Mouse (Mus musculus) cortical plate, adult 2 months (tissue): Measurements from ENCODE around the gene Rec114. TPM values are rescaled to one million over a fixed set of nuclear protein-coding genes. Genes with fewer than 3 reads are reported as not detected.

Source experiments
- H3K27ac ChIP-seq: fragments of 200-500 bp; 2 replicates; pipeline ENCODE4 v1.5.1; 2012; ENCODE audit warnings: low read length, control low read depth, inconsistent platforms; ENCODE audit not compliant: insufficient read depth
- H3K4me1 ChIP-seq: fragments of 200-500 bp; 2 replicates; pipeline ENCODE4 v1.6.1; 2011; ENCODE audit warnings: low read length; ENCODE audit not compliant: control insufficient read depth, insufficient read depth
- H3K4me3 ChIP-seq: fragments of 200-500 bp; 2 replicates; pipeline ENCODE4 v1.5.1; 2011; ENCODE audit warnings: mild to moderate bottlenecking, low read length, control low read depth; ENCODE audit not compliant: insufficient read depth
- CTCF ChIP-seq: fragments of 200-500 bp; IDR thresholded peaks from 2 replicates; pipeline ENCODE4 v1.5.1; 2011; ENCODE audit warnings: mild to moderate bottlenecking, control low read depth, low read length; ENCODE audit not compliant: insufficient read depth; ENCODE audit errors: extremely low read depth
- POLR2A ChIP-seq: fragments of 200-500 bp; IDR thresholded peaks from 2 replicates; pipeline ENCODE4 v1.6.1; 2011; ENCODE audit warnings: mild to moderate bottlenecking, low read length, control low read depth; ENCODE audit not compliant: insufficient read depth; ENCODE audit errors: extremely low read depth
- polyA plus RNA-seq: library from polyadenylated mRNA; depleted of rRNA; stranded (reverse); fragments of >200 nt; gene quantifications from 2 replicates; pipeline ENCODE4 v1.2.3, GENCODE M21; 2012

The Rec114 gene
- polyA plus RNA-seq, 1 experiment: 0.29 TPM

DNA sequence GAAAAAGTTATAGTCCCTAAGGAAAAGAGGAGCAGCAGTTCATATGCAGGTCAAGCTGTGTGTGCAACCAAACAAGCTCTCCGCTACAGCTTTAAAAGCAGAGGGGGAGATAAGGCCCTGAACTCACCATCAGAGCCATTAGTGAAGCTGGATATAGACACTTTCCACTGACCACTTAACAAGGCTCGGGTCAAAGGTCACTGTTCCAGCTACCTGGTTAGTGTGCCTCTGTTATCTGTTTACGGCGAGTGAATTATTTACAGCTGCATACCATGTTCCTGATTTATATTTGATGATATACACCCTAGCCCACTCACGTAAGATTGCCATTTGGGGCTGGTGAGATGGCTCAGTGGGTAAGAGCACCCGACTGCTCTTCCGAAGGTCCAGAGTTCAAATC is 52.3 kb downstream of the Rec114 start:
- TF ChIP-seq CTCF: no peak
- no peak for TF ChIP-seq POLR2A

DNA sequence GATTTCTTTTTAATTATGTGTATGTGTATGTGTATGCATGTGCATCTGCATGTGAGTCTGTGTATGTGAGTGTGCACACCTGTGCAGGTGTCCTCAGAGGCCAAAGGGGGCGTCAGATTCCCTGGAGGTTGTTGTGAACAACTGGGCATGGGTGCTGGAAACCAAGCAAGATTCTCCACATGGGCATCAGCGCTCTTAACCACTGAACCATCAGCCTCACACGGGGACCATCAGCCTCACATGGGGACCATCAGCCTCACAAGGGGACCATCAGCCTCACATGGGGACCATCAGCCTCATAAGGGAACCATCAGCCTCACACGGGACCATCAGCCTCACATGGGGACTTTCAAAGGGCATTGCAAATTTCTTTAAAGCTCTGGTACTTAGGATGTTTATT is 53.1 kb downstream of the Rec114 start:
- no peak overlapping the region for H3K4me3 ChIP-seq
- H3K4me1 ChIP-seq: no peaks in the 10 kb centered on the region
- H3K27ac ChIP-seq: no peak overlapping the region
- TF ChIP-seq CTCF (no peak), POLR2A (no peak)

More for the DNA sequence above, 52.3 kb downstream of the Rec114 start:
- no peak overlapping the region for H3K4me3 ChIP-seq
- H3K4me1 ChIP-seq: no peaks in the 10 kb centered on the region
- H3K27ac ChIP-seq: no peak overlapping the region

DNA sequence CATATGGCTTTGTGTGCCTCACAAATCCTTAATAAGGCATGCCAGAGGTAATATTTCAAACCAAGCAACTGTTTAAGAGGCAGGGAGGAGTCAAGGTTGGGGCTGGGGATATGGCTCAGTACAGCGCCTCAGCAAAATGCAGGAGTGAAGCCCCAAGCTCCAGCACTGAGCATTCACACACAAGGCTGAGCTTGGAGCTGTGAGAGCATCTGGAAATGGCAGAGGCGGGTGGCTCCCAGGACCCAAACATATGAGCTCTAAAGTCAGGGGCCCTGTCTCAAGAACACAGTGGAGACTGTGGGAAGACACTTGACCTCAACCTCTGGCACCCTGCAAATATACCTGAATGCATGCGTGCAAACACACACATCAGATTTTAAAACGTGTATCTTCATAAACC is 55.7 kb downstream of the Rec114 start:
- Histone ChIP-seq H3K27ac (no peak overlapping the region), H3K4me3 (no peak overlapping the region), H3K4me1 (no peaks in the 10 kb centered on the region)
- TF ChIP-seq CTCF (no peak), POLR2A (no peak)

DNA sequence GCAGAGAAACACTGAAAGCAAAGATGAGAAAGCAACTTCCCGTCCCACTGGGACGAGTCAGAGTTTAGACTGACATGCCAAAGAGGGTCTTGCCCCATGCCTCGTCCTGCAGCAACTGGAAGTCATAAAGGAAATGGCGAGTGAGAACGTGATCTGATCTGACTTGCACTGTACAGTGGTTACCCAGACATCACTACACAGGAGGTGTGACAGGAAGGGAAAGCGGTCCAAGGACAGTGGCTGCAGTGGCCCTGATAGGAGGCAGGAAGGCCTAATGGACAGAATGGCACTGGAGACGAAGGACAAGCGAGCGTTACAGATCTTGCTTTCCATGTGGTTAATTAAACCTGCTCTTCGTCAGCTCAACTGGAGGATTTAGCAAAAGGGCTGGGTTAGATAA is 58.5 kb downstream of the Rec114 start:
- no peak overlapping the region for H3K27ac ChIP-seq
- no peak overlapping the region for H3K4me3 ChIP-seq
- no peaks in the 10 kb centered on the region for H3K4me1 ChIP-seq
- TF ChIP-seq POLR2A (no peak), CTCF (no peak)

DNA sequence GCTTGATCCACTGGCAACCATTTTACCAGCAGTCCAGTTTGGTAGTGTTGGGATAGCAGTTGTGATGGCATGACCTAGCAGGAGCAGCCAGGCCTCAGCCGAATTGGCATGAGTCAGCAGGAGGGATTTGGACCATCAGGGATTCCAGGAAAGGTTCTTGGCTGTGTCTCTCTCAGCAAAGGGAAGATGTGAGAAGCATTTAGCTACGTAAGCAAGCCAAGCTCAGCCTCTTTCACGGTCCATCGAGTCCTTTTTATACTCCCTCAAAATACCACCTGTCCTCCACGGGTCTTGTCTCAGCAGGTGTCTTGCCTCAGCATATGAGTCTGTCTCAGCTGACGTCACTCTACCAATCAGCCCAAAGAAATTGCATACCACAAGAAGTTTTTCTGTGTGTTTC is 60.4 kb downstream of the Rec114 start:
- Histone ChIP-seq H3K27ac (no peak overlapping the region), H3K4me1 (no peaks in the 10 kb centered on the region), H3K4me3 (no peak overlapping the region)
- TF ChIP-seq POLR2A (no peak), CTCF (no peak)

DNA sequence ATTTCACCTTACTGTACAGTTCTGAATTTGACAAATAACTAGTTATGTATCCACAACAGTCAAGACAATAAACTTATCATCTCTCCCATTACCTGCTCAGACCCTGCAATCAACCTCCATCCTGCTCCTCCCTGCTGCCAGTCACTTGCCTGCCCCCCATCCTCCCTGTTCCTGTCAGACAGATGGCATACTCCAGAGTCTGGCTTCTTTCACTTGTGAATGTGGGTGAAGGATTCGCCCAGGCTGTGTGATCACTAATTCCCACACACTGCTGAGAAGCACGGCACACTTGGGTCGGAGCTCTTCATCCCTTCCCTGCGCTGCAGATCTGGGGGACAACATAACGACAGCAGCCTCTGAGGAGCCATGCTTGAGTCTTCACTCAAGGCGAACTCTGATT is 61.7 kb downstream of the Rec114 start:
- H3K4me3 ChIP-seq: no peak overlapping the region
- no peak overlapping the region for H3K27ac ChIP-seq
- TF ChIP-seq CTCF (no peak), POLR2A (no peak)
- no peaks in the 10 kb centered on the region for H3K4me1 ChIP-seq

DNA sequence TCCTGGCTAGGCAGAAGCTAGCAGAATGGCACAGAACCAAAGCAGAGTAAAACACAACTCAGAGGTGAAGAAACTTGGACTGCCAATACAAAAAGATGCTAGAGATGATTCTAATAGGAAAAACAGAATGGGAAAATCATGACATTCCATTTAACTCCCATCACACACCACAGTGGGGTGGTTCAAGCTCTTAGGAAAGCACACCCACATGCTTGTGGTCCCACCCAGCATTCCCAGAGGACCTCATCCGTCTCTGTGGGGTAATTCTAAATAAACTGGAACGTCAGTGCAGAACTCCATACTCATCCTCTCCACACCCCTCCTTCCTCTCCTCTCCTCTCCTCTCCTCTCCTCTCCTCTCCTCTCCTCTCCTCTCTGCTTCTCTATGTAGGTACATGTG is 62.4 kb downstream of the Rec114 start:
- Histone ChIP-seq H3K4me1 (no peaks in the 10 kb centered on the region), H3K27ac (no peak overlapping the region), H3K4me3 (no peak overlapping the region)
- no peak for TF ChIP-seq CTCF
- no peak for TF ChIP-seq POLR2A

DNA sequence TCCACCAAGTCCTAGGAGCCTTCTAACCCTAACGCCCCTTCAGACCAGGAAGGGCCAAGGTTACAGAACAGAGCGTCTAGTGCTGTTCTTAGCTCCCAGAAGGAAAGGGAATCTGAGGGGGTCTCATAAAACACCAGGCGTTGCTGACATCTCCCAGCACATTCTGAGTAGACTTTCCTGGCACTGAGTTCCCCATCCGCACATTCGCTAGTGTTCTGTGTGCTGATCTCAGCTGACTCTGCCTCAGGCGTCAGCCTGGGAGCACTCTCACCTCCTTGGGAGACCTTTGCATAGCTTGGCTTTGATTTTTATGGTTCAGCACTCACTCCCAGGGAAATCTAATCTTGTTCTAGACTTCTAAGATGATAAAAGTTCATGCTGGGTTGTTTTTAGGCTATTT is 68.4 kb downstream of the Rec114 start:
- Histone ChIP-seq H3K27ac (no peak overlapping the region), H3K4me3 (no peak overlapping the region), H3K4me1 (no peaks in the 10 kb centered on the region)
- TF ChIP-seq CTCF: no peak
- no peak for TF ChIP-seq POLR2A

DNA sequence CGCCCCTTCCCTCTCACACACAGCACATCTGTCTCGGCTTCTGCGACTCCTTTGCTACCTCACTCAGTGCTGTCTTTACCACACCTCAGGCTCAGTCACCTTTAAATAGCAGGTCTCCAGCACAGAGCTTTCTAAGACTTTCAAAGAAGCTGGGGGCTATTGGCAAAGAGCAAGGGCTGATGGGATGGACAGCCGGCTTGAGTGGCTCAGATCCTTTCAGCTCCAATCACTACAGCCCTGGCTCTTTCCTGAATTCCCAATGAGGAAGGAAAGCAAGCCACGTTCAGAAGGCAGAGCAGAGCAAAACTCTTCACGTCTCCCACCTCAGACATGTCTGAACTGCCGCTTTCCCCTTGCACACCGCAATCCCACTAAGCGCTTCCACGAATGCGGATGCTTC is 69.0 kb downstream of the Rec114 start:
- no peak overlapping the region for H3K4me3 ChIP-seq
- no peak for TF ChIP-seq CTCF
- no peak for TF ChIP-seq POLR2A
- H3K27ac ChIP-seq: no peak overlapping the region
- H3K4me1 ChIP-seq: no peaks in the 10 kb centered on the region

DNA sequence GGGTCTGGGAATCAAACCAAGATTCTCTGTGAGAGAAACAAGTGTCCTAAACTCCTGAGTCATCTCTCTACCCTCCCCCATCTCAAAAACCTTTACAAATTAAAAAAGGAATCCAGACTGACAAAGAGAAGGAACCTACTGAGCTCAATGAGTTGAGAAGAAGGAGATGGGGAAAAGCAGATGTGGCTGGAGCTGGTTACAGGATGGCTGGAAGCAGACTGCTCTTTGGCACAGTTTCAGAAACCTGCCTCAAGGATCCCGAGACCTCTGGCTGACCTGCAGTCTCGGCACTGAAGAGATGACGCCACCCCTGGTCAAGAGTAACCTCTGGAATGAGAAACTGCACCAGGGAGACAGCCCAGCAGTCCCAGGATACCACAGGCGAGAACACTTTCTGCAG is 71.3 kb downstream of the Rec114 start:
- no peaks in the 10 kb centered on the region for H3K4me1 ChIP-seq
- no peak for TF ChIP-seq POLR2A
- no peak for TF ChIP-seq CTCF
- H3K4me3 ChIP-seq: no peak overlapping the region
- no peak overlapping the region for H3K27ac ChIP-seq

DNA sequence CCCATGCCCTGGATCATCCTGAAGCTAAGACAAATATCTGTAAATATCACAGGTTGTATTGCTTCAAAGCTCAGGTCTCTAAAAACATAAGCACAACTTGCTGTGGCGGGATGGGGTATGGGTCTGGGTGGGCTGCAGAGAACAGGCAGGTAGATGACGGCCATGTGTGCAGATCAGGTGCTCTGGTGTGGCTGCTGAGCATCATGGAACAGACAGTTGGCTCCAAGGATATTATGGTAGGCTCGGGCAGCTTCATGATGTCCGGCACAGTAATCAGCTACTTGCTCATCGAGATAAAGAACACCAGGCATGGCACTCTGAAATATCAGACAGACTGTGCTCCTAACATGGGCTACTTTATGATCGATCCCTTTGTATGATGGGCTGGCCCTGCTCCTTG is 73.9 kb downstream of the Rec114 start:
- H3K4me1 ChIP-seq: no peaks in the 10 kb centered on the region
- H3K4me3 ChIP-seq: no peak overlapping the region
- TF ChIP-seq POLR2A: no peak
- no peak for TF ChIP-seq CTCF
- no peak overlapping the region for H3K27ac ChIP-seq
